Mouse (Mus musculus) v-Abl transformed pro-B cells (cell line): Measurements from ENCODE around the gene Rhbdl3.
"Not testable (repeated sequence)": the region's sequence is repeated elsewhere in the genome, so short reads cannot be mapped to it uniquely, and the experiment has no call there.

Experiments used
- in situ Hi-C, 2 experiments: fragments of 400-800 bp; cut with MboI; formaldehyde crosslinking; loops; one replicate each; pipeline ENCODE4 v1.15.1; 2025; ENCODE audit not compliant: unreplicated experiment in 2 of 2

The Rhbdl3 gene

DNA sequence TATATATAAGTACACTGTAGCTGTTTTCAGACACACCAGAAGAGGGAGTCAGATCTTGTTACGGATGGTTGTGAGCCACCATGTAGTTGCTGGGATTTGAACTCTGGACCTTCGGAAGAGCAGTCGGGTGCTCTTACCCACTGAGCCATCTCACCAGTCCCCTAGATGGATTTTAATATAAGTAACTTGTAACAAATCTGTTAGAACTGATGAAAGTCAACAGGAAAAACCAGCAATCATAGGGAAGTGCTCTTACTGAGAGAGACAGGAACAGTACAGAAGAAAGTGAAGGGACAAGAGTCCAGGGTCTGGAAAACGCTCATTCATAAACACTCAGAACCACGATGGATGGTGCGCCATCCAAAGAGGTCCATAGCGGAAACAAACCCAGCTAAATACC lies 78.5 kb downstream of the Rhbdl3 start:
- in situ Hi-C loops: not testable (repeated sequence)

DNA sequence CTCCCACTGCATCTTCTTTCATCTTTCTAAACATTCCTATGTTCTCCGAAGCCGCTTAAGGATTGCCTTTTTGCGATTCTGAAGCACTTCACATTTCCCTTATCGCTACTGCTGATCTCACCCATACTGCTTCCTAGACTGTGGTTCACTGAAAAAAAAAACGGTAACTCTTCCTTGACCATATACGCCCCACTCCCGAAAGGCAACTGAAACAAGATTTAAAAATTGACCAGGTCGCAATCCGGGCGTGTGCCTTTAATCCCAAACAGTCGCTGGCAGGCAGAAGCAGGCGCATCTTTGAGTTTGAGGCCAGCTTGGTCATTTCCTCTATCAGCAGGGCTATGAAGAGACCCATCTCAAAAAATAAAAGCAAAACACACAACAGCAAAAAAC lies 81.9 kb downstream of the Rhbdl3 start:
- in situ Hi-C loops: no loop called here

DNA sequence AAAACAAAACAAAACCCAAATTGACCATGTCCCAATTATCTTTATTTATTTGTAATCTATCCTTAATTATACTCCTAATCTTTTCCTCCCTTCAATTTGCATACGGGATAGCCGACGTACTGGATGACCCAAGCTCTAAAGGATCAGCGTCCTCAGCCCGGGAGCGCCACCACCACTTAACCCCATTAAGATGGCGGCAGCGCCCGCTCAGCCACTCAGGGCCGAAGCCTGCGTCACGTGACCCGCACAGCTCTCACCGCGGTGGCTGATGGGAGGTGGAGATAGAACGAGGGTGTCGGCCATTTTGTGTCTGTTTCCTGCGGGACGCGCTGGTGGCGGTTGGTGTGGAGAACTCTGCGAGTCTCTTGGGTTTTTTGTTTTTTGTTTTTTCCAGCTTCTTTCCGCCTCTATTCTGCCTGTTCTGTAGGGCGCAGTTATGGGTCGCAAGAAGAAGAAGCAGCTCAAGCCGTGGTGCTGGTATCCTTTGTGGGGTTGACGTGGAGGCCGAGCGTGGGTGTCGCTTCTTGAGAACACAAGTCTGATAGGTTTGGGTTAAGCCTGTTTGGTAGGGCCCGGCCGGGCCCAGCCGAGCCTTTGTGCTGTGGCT lies 82.4 kb downstream of the Rhbdl3 start, which contains the start of gene Zfp207:
Gene Zfp207 (plus strand): TSS at position 261 of the 607 bp plus-strand sequence.
- in situ Hi-C loops: no loop called here

- in situ Hi-C loops: no loop called here
Measured at GRCm38 (mm10) chr11:80383626-80384046, 82.9 kb downstream of the Rhbdl3 start.

GRCm38 (mm10) chr11:80384461-80384860 lies 83.7 kb downstream of the Rhbdl3 start:
- in situ Hi-C loops: no loop called here

DNA sequence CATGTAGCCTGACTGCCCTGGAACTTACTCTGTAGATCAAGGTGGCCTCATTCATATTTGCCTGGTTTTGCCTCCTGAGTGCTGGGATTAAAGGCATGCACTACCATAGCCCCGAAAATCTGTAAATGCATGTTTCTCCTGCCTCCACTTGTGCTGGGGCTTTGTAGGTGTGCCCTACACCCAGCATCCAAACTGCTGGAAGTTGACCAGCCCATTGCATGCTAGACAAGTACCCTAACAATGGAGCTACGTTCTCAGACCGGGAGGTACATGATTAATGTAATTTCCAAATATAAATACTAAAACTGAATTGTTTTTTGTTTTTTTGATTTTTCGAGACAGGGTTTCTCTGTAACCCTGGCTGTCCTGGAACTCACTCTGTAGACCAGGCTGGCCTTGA lies 84.3 kb downstream of the Rhbdl3 start:
- in situ Hi-C loops: no loop called here

GRCm38 (mm10) chr11:80386790-80387189 lies 86.1 kb downstream of the Rhbdl3 start:
- in situ Hi-C loops: no loop called here

- in situ Hi-C loops: loop anchor here in 1 of 2 experiments (5.0 kb wide), 1 partner anchor 368 kb away; no protein-coding TSS in a partner anchor
Measured at GRCm38 (mm10) chr11:80389885-80390284, 89.2 kb downstream of the Rhbdl3 start.

- in situ Hi-C loops: loop anchor here in 1 of 2 experiments (5.0 kb wide), 1 partner anchor 369 kb away; no protein-coding TSS in a partner anchor
Measured at GRCm38 (mm10) chr11:80391407-80392120, 90.9 kb downstream of the Rhbdl3 start.

- in situ Hi-C loops: no loop called here
Measured at GRCm38 (mm10) chr11:80395930-80396329, 95.2 kb downstream of the Rhbdl3 start.

DNA sequence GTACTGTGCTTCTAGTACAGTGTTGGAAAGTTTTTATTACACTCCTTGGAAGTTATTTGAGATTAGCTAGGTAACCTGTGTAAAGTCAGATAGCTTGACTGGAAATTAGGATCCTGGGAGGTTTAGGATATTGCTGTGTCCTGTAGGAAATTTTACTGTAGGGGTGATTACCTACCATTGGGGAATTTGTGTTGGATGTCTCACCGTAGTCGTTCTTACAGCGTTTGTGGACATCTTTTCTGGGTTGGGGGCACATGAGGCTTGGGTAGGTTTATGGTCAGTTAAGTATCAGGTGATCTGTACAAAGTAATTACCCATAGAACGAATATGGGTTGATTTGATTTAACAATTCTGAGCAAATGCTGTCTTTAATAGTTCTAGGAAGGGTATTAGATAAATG lies 95.9 kb downstream of the Rhbdl3 start:
- in situ Hi-C loops: no loop called here
